Mouse (Mus musculus) left cerebral cortex, adult 11 months (tissue): ENCODE measurements around the gene Ccdc142.

Source experiments
- DNase-seq: peaks from one replicate; pipeline ENCODE4 v3.0.0; 2022; ENCODE audit warnings: low spot score

Ccdc142 gene

GRCm38 (mm10) chr6:83086121-83087035 lies 15.0 kb upstream of the Ccdc142 start, which contains the start of gene Lbx2:
Gene Lbx2, plus strand, starts transcription at chr6:83086367.
- no peak for DNase-seq

GRCm38 (mm10) chr6:83087205-83087925 lies 14.0 kb upstream of the Ccdc142 start:
- no peak for DNase-seq

GRCm38 (mm10) chr6:83087926-83088260 lies 13.5 kb upstream of the Ccdc142 start:
- DNase-seq = no peak

- DNase-seq = no peak
These were observed 8.8 kb upstream of the Ccdc142 start for GRCm38 (mm10) chr6:83092416-83093127.

GRCm38 (mm10) chr6:83095968-83096367 lies 5.4 kb upstream of the Ccdc142 start:
- DNase-seq = no peak

GRCm38 (mm10) chr6:83098411-83098810 lies 3.0 kb upstream of the Ccdc142 start:
- DNase-seq = no peak

- no peak for DNase-seq
These were observed 521 bp downstream of the Ccdc142 start for GRCm38 (mm10) chr6:83101688-83102556.

- no peak for DNase-seq
These were observed 1.8 kb downstream of the Ccdc142 start for GRCm38 (mm10) chr6:83103130-83103650.

GRCm38 (mm10) chr6:83104158-83104557 lies 2.8 kb downstream of the Ccdc142 start:
- no peak for DNase-seq

GRCm38 (mm10) chr6:83107566-83108400 lies 6.4 kb downstream of the Ccdc142 start:
- no peak for DNase-seq

GRCm38 (mm10) chr6:83108762-83109668 lies 7.6 kb downstream of the Ccdc142 start, which contains the start of gene Mrpl53:
Gene Mrpl53, plus strand, starts transcription at chr6:83109040.
- DNase-seq = peak; percentile 69

GRCm38 (mm10) chr6:83111510-83112136 lies 10.2 kb downstream of the Ccdc142 start:
- no peak for DNase-seq

GRCm38 (mm10) chr6:83115011-83115671 lies 13.7 kb downstream of the Ccdc142 start, which contains the start of gene Mogs:
Gene Mogs, plus strand, starts transcription at chr6:83115496.
- DNase-seq = peak; percentile 81

GRCm38 (mm10) chr6:83115682-83116372 lies 14.4 kb downstream of the Ccdc142 start:
- DNase-seq = no peak

GRCm38 (mm10) chr6:83116373-83117164 lies 15.2 kb downstream of the Ccdc142 start:
- DNase-seq = no peak

- DNase-seq = no peak
These were observed 15.7 kb downstream of the Ccdc142 start for GRCm38 (mm10) chr6:83117165-83117438.

GRCm38 (mm10) chr6:83117616-83118015 lies 16.2 kb downstream of the Ccdc142 start:
- DNase-seq = no peak
